Mouse (Mus musculus): ENCODE results near the gene Pnpt1. TPM values are rescaled to one million over a fixed set of nuclear protein-coding genes. Genes with fewer than 3 reads are reported as not detected.

Gene Pnpt1
- polyA plus RNA-seq (2011; ENCODE audit: insufficient read length, low read depth, missing spikeins), result 34.2 and 35.1 TPM in 2 replicates

- no peak for TF ChIP-seq CTCF (IDR thresholded peaks at IDR 0.05; ENCODE audit: borderline replicate concordance, insufficient read depth, low read length)
- TF ChIP-seq POLR2A (IDR thresholded peaks at IDR 0.05; ENCODE audit: low read depth, low read length), result peak; percentile 91
- Histone ChIP-seq H3K4me1 (ENCODE audit: control insufficient read depth, insufficient read depth, low read length) (no peaks in the 10 kb centered on the region), H3K4me3 (ENCODE audit: insufficient read depth, low read length) (peak within 1 kb of the TSS; percentile 79), H3K27ac (ENCODE audit: insufficient read depth, low read length) (no peak within 1 kb of the TSS)
These were observed at the start of gene Pnpt1 for GRCm38 (mm10) chr11:29130385-29131355. TSS of gene Pnpt1 (plus strand) at chr11:29130744.

GRCm38 (mm10) chr11:29092403-29092802, 38.1 kb upstream of the Pnpt1 start:
- H3K27ac ChIP-seq (ENCODE audit: insufficient read depth, low read length), result no peak overlapping the region
- no peak overlapping the region for H3K4me3 ChIP-seq (ENCODE audit: insufficient read depth, low read length)
- H3K4me1 ChIP-seq (ENCODE audit: control insufficient read depth, insufficient read depth, low read length), result no peaks in the 10 kb centered on the region
- TF ChIP-seq POLR2A (IDR thresholded peaks at IDR 0.05; ENCODE audit: low read depth, low read length) (no peak), CTCF (IDR thresholded peaks at IDR 0.05; ENCODE audit: borderline replicate concordance, insufficient read depth, low read length) (no peak)

GRCm38 (mm10) chr11:29098926-29099325, 31.6 kb upstream of the Pnpt1 start:
- Histone ChIP-seq H3K27ac (ENCODE audit: insufficient read depth, low read length) (no peak overlapping the region), H3K4me3 (ENCODE audit: insufficient read depth, low read length) (no peak overlapping the region), H3K4me1 (ENCODE audit: control insufficient read depth, insufficient read depth, low read length) (no peaks in the 10 kb centered on the region)
- no peak for TF ChIP-seq POLR2A (IDR thresholded peaks at IDR 0.05; ENCODE audit: low read depth, low read length)
- TF ChIP-seq CTCF (IDR thresholded peaks at IDR 0.05; ENCODE audit: borderline replicate concordance, insufficient read depth, low read length), result no peak

- Histone ChIP-seq H3K4me1 (ENCODE audit: control insufficient read depth, insufficient read depth, low read length) (no peaks in the 10 kb centered on the region), H3K4me3 (ENCODE audit: insufficient read depth, low read length) (peak overlapping the region; percentile 79), H3K27ac (ENCODE audit: insufficient read depth, low read length) (no peak overlapping the region)
- TF ChIP-seq CTCF (IDR thresholded peaks at IDR 0.05; ENCODE audit: borderline replicate concordance, insufficient read depth, low read length), result no peak
- TF ChIP-seq POLR2A (IDR thresholded peaks at IDR 0.05; ENCODE audit: low read depth, low read length), result no peak
These were observed 621 bp upstream of the Pnpt1 start for GRCm38 (mm10) chr11:29129862-29130384.

GRCm38 (mm10) chr11:29140671-29141070, 10.1 kb downstream of the Pnpt1 start:
- no peak overlapping the region for H3K27ac ChIP-seq (ENCODE audit: insufficient read depth, low read length)
- H3K4me1 ChIP-seq (ENCODE audit: control insufficient read depth, insufficient read depth, low read length), result no peaks in the 10 kb centered on the region
- no peak overlapping the region for H3K4me3 ChIP-seq (ENCODE audit: insufficient read depth, low read length)
- TF ChIP-seq CTCF (IDR thresholded peaks at IDR 0.05; ENCODE audit: borderline replicate concordance, insufficient read depth, low read length), result no peak
- TF ChIP-seq POLR2A (IDR thresholded peaks at IDR 0.05; ENCODE audit: low read depth, low read length), result no peak

GRCm38 (mm10) chr11:29148901-29149300, 18.4 kb downstream of the Pnpt1 start:
- H3K27ac ChIP-seq (ENCODE audit: insufficient read depth, low read length), result no peak overlapping the region
- TF ChIP-seq CTCF (IDR thresholded peaks at IDR 0.05; ENCODE audit: borderline replicate concordance, insufficient read depth, low read length), result no peak

GRCm38 (mm10) chr11:29163569-29163968, 33.0 kb downstream of the Pnpt1 start:
- Histone ChIP-seq H3K4me3 (ENCODE audit: insufficient read depth, low read length) (no peak overlapping the region), H3K27ac (ENCODE audit: insufficient read depth, low read length) (no peak overlapping the region), H3K4me1 (ENCODE audit: control insufficient read depth, insufficient read depth, low read length) (no peaks in the 10 kb centered on the region)
- TF ChIP-seq POLR2A (IDR thresholded peaks at IDR 0.05; ENCODE audit: low read depth, low read length), result no peak
- no peak for TF ChIP-seq CTCF (IDR thresholded peaks at IDR 0.05; ENCODE audit: borderline replicate concordance, insufficient read depth, low read length)

More at GRCm38 (mm10) chr11:29148901-29149300, 18.4 kb downstream of the Pnpt1 start:
- no peak overlapping the region for H3K4me3 ChIP-seq (ENCODE audit: insufficient read depth, low read length)
- H3K4me1 ChIP-seq (ENCODE audit: control insufficient read depth, insufficient read depth, low read length), result no peaks in the 10 kb centered on the region

- Histone ChIP-seq H3K4me3 (ENCODE audit: insufficient read depth, low read length) (peak overlapping the region; percentile 73), H3K27ac (ENCODE audit: insufficient read depth, low read length) (no peak overlapping the region), H3K4me1 (ENCODE audit: control insufficient read depth, insufficient read depth, low read length) (no peaks in the 10 kb centered on the region)
- TF ChIP-seq CTCF (IDR thresholded peaks at IDR 0.05; ENCODE audit: borderline replicate concordance, insufficient read depth, low read length), result no peak
- peak; percentile 31; the same call in 1 of the 2 replicates for TF ChIP-seq POLR2A (IDR thresholded peaks at IDR 0.05; ENCODE audit: low read depth, low read length)
These were observed 41.4 kb downstream of the Pnpt1 start for GRCm38 (mm10) chr11:29171959-29172391.

- Histone ChIP-seq H3K4me1 (ENCODE audit: control insufficient read depth, insufficient read depth, low read length) (no peaks in the 10 kb centered on the region), H3K27ac (ENCODE audit: insufficient read depth, low read length) (peak within 1 kb of the TSS; percentile 70), H3K4me3 (ENCODE audit: insufficient read depth, low read length) (peak within 1 kb of the TSS; percentile 73)
- peak; percentile 74 for TF ChIP-seq POLR2A (IDR thresholded peaks at IDR 0.05; ENCODE audit: low read depth, low read length)
- no peak for TF ChIP-seq CTCF (IDR thresholded peaks at IDR 0.05; ENCODE audit: borderline replicate concordance, insufficient read depth, low read length)
These were observed 42.1 kb downstream of the Pnpt1 start, which contains the start of gene Ppp4r3b for GRCm38 (mm10) chr11:29172563-29173124. TSS of gene Ppp4r3b (plus strand) at chr11:29172890.

Data from embryonic fibroblast, embryonic 13.5 days (primary cell).